Mouse (Mus musculus) brain, adult 10 weeks (tissue): ENCODE data around the gene B3gat2. TPM values are rescaled to one million over a fixed set of nuclear protein-coding genes. Genes with fewer than 3 reads are reported as not detected.

Source experiments
- polyA plus RNA-seq: library from polyadenylated mRNA; stranded (reverse); fragments of 350-450 nt; fragmentation: Illumina TruSeq; extraction: RNeasy Lipid Tissue Mini Kit (QIAGEN cat#74804); gene quantifications from one replicate; pipeline ENCODE4 v1.2.3, GENCODE M21; 2015; ENCODE audit warnings: low read depth, low replicate concordance

The B3gat2 gene
- polyA plus RNA-seq = 7.7 TPM

GRCm38 (mm10) chr1:23761502-23762135 lies at the start of gene B3gat2:
Gene B3gat2, plus strand, starts transcription at chr1:23761753.

Other genes with a start within 250 kb of the B3gat2 start
- 119 TPM for gene Smap1, start 160.6 kb downstream of the B3gat2 start, polyA plus RNA-seq
- gene Sdhaf4, start 243.9 kb downstream of the B3gat2 start, polyA plus RNA-seq = 69.9 TPM